8 mouse cellular contexts compared by ENCODE assay signal in the genomic region with DNA sequence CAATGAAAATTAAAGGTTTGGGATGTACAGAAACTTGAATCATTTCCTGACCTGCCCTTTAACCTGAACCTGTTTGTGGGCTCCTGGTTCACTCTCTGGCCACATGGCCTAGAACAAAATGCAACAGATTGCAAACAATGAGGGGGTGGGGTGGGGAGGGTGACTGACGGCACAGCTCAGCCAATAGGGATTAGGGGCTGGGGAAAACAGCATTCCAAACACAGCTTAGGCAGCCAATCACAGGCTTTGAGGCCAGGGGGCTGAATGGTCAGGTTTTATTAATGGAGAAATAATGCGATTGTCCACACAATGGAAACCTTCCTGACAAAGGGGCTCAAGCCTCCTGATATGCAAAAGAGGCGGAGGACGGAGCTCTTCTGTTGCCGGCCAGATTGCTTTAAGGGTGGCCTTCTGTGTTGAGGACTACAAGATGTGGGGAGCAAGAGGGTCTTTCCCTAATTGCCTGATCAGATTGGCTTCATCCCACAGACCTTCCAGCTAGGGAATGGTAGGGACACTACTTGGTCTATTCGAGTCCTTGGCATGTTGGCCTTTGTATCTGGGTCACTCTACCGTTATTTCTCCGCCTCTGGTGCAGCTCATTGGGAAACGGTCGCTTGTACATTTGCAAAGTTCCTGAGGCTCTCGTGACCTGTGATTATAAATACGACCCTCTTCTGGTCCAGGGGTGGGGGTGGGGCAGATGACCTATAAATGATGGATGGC. TPM values are rescaled to one million over a fixed set of nuclear protein-coding genes. Genes with fewer than 3 reads are reported as not detected.
A peak's percentile ranks its signal among the peaks of the same experiment; 100 is the strongest.
DNase-seq lines count a peak whose midpoint lies in the region; ATAC-seq and TF ChIP-seq lines count a peak whose summit lies in the region.

No protein-coding gene starts in this region.

- H3K27ac ChIP-seq in lung, embryonic 16.5 days (ENCODE audit: low read length) = no peak overlapping the region
- no peak overlapping the region for H3K27ac ChIP-seq in embryonic facial prominence, embryonic 15.5 days (replicated peaks)
- peak overlapping the region; percentile 90 for H3K27ac ChIP-seq in liver, adult 2 months (replicated peaks; ENCODE audit: insufficient read depth, low read depth, low read length)

- H3K4me3 ChIP-seq in lung, embryonic 16.5 days (ENCODE audit: low read length) = no peak overlapping the region
- H3K4me3 ChIP-seq in lung, adult 2 months (replicated peaks; ENCODE audit: extremely low read depth, low read depth, low read length) = no peak overlapping the region
- H3K4me3 ChIP-seq in embryonic facial prominence, embryonic 15.5 days (replicated peaks) = peak overlapping the region; percentile 79
- H3K4me3 ChIP-seq in liver, adult 2 months (ENCODE audit: insufficient read depth, low read depth, low read length) = peak overlapping the region; percentile 45

- no peak overlapping the region for H3K9ac ChIP-seq in lung, embryonic 16.5 days (ENCODE audit: low read length)
- H3K9ac ChIP-seq in embryonic facial prominence, embryonic 15.5 days = no peak overlapping the region
- peak overlapping the region; percentile 64 for H3K9ac ChIP-seq in liver, adult 2 months (ENCODE audit: low read depth, low read length)

- no peak for ATAC-seq in lung, embryonic 16.5 days (ENCODE audit: low read depth)
- ATAC-seq in embryonic facial prominence, embryonic 15.5 days (ENCODE audit: insufficient number of reproducible peaks, low FRiP score, low TSS enrichment, low read depth) = no peak

- peaks cover 8% of the 10 kb centered on the region for H3K4me1 ChIP-seq in lung, embryonic 16.5 days (replicated peaks; ENCODE audit: control insufficient read depth, insufficient read depth, low read length)
- H3K4me1 ChIP-seq in lung, adult 2 months (ENCODE audit: control insufficient read depth, insufficient read depth, low read length) = no peaks in the 10 kb centered on the region
- H3K4me1 ChIP-seq in embryonic facial prominence, embryonic 15.5 days = peaks cover 47% of the 10 kb centered on the region
- peaks cover 18% of the 10 kb centered on the region for H3K4me1 ChIP-seq in liver, adult 2 months (ENCODE audit: control insufficient read depth, insufficient read depth, low read length)

- DNase-seq in lung, adult 2 months = no peak
- peak; percentile 88 for DNase-seq in liver, adult 2 months (ENCODE audit: extremely low read depth, low read depth, low spot score)
- DNase-seq in retina, postnatal 7 days (ENCODE audit: low read depth, low spot score) = peak; percentile 77
- no peak for DNase-seq in layer of hippocampus, postnatal 36 days
- DNase-seq in spleen, postnatal 36 days (ENCODE audit: low spot score in 2 of 2) = no peak
- DNase-seq in right cerebral cortex, postnatal 25 days = no peak

- peaks cover 35% of the 10 kb centered on the region for H3K27me3 ChIP-seq in lung, embryonic 16.5 days (ENCODE audit: control insufficient read depth, insufficient read depth, low read depth, low read length)
- no peaks in the 10 kb centered on the region for H3K27me3 ChIP-seq in embryonic facial prominence, embryonic 15.5 days
- H3K27me3 ChIP-seq in liver, adult 2 months (ENCODE audit: control insufficient read depth, insufficient read depth, low read length) = no peaks in the 10 kb centered on the region

- H3K79me2 ChIP-seq in liver, adult 2 months (ENCODE audit: control insufficient read depth, insufficient read depth, low read length) = 0 out of 2 replicates have a peak, but pooled peaks cover 2% of the 10 kb centered on the region

- TF ChIP-seq POLR2A in lung, adult 2 months (IDR thresholded peaks at IDR 0.05; ENCODE audit: borderline replicate concordance, extremely low read depth, low read depth, low read length) = no peak
- TF ChIP-seq POLR2A in liver, adult 2 months (IDR thresholded peaks at IDR 0.05; ENCODE audit: extremely low read depth, insufficient read depth, low read length) = no peak

- no peaks in the 10 kb centered on the region for H3K36me3 ChIP-seq in lung, embryonic 16.5 days (ENCODE audit: control insufficient read depth, insufficient read depth, low read length)
- H3K36me3 ChIP-seq in embryonic facial prominence, embryonic 15.5 days = no peaks in the 10 kb centered on the region
- no peaks in the 10 kb centered on the region for H3K36me3 ChIP-seq in liver, adult 2 months (ENCODE audit: control insufficient read depth, insufficient read depth, low read length)

- TF ChIP-seq CTCF in lung, adult 2 months (IDR thresholded peaks at IDR 0.05; ENCODE audit: insufficient read depth, low read length) = no peak
- no peak for TF ChIP-seq CTCF in liver, adult 2 months (IDR thresholded peaks at IDR 0.05; ENCODE audit: low read depth, low read length)

- peak overlapping the region; percentile 4 for H3K4me2 ChIP-seq in lung, embryonic 16.5 days (ENCODE audit: low read depth, low read length)
- peak overlapping the region; percentile 94 for H3K4me2 ChIP-seq in embryonic facial prominence, embryonic 15.5 days (replicated peaks)

- no peaks in the 10 kb centered on the region for H3K9me3 ChIP-seq in lung, embryonic 16.5 days (ENCODE audit: control insufficient read depth, low read length)
- no peaks in the 10 kb centered on the region for H3K9me3 ChIP-seq in embryonic facial prominence, embryonic 15.5 days (replicated peaks)

- WGBS in lung, embryonic 16.5 days = 24% methylated on average over 12 of the region's 12 CpGs
- 33% methylated on average over 12 of the region's 12 CpGs for WGBS in lung, adult 2 months
- 22% methylated on average over 12 of the region's 12 CpGs for WGBS in embryonic facial prominence, embryonic 15.5 days
- WGBS in liver, adult 2 months = 11% methylated on average over 12 of the region's 12 CpGs

RNA-seq across cellular contexts. Expression of gene Mycl, which starts 3.2 kb away (rescaled TPM):
- polyA plus RNA-seq in lung, embryonic 16.5 days (2015; fragmentation: Nextera tagmentation; extraction: Ambion mirVana) = 11.7 and 11.9 TPM in 2 replicates
- polyA plus RNA-seq in lung, adult 2 months (2012; rRNA removed) = 8.1 and 11.7 TPM in 2 replicates
- 38.9 and 49.5 TPM in 2 replicates for polyA plus RNA-seq in embryonic facial prominence, embryonic 15.5 days (2015; fragmentation: Nextera tagmentation; extraction: Ambion mirVana)
- 7.0 and 7.6 TPM in 2 replicates for total RNA-seq in liver, adult 2 months (2014; rRNA removed)
- polyA plus RNA-seq in liver, adult 2 months (2012; rRNA removed) = 3.3 and 3.6 TPM in 2 replicates
- 10 to 100 TPM; 32.9 to 35.0 TPM for total RNA-seq in layer of hippocampus, postnatal 36 days (2021)

RNA-seq across cellular contexts. Expression of gene Trit1, which starts 17.7 kb away (rescaled TPM):
- 15.5 and 17.4 TPM in 2 replicates for polyA plus RNA-seq in lung, embryonic 16.5 days (2015; fragmentation: Nextera tagmentation; extraction: Ambion mirVana)
- 4.2 and 4.5 TPM in 2 replicates for polyA plus RNA-seq in lung, adult 2 months (2012; rRNA removed)
- polyA plus RNA-seq in embryonic facial prominence, embryonic 15.5 days (2015; fragmentation: Nextera tagmentation; extraction: Ambion mirVana) = 21.6 and 23.4 TPM in 2 replicates
- total RNA-seq in liver, adult 2 months (2014; rRNA removed) = 9.2 and 11.2 TPM in 2 replicates
- 3.2 and 4.3 TPM in 2 replicates for polyA plus RNA-seq in liver, adult 2 months (2012; rRNA removed)
- total RNA-seq in layer of hippocampus, postnatal 36 days (2021) = 10 to 100 TPM; 23.5 to 26.0 TPM

RNA-seq across cellular contexts. Expression of gene Mfsd2a, which starts 37.7 kb away (rescaled TPM):
- 0.21 and 0.62 TPM in 2 replicates for polyA plus RNA-seq in lung, embryonic 16.5 days (2015; fragmentation: Nextera tagmentation; extraction: Ambion mirVana)
- polyA plus RNA-seq in lung, adult 2 months (2012; rRNA removed) = 7.2 and 11.3 TPM in 2 replicates
- 10.5 and 11.4 TPM in 2 replicates for polyA plus RNA-seq in embryonic facial prominence, embryonic 15.5 days (2015; fragmentation: Nextera tagmentation; extraction: Ambion mirVana)
- 40.6 and 44.0 TPM in 2 replicates for total RNA-seq in liver, adult 2 months (2014; rRNA removed)
- polyA plus RNA-seq in liver, adult 2 months (2012; rRNA removed) = 32.8 and 62.5 TPM in 2 replicates
- total RNA-seq in layer of hippocampus, postnatal 36 days (2021) = 10 to 100 TPM; 34.0 to 52.7 TPM

Comparison
In these comparisons a context has a peak if more than half of its experiments do, and no peak if none do; other contexts are left out.
1. H3K4me3 ChIP-seq: peak in embryonic facial prominence, embryonic 15.5 days (single experiment) and liver, adult 2 months (single experiment); none in lung, embryonic 16.5 days (single experiment) and lung, adult 2 months (single experiment).
2. DNase-seq: peak in liver, adult 2 months (single experiment) and retina, postnatal 7 days (single experiment); none in lung, adult 2 months (single experiment), layer of hippocampus, postnatal 36 days (0 of 2), spleen, postnatal 36 days (0 of 2) and right cerebral cortex, postnatal 25 days (single experiment).